Mouse (Mus musculus): ENCODE data around the gene Utrn.

DNA sequence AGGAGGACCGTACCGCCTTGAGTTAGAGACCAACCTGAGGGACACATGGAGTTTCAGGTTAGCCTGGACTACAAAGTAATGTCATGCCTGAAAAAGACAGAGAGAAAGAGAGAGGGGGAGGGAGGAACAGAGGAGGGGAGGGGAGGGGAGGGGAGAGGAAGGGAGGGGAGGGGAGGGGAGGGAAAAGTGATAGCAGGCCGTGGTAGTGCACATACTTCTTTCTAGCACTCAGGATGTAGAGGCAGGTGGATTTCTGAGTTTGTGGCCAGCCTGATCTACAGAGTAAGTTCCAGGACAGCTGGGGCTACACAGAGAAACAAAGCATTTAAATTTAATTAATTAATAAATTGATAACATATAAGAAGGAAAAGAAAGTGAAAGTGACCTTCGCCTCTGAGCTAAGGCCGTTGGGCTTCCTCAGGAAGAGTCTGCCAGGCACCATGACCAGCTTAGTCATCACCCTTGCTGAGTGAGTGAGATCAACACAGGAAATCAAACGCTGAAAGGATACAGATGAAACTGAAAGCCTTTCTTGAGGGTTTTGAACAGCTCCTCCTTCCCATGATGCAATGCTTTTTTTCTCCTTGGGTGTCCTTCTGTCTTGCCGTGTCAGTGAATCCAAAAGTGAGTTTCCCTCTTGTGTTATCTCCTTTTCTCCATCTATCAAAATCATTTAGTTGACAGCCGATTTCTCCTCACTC, 5.6 kb upstream of the Utrn start:
- TF ChIP-seq POLR2A (IDR thresholded peaks at IDR 0.05; ENCODE audit: insufficient read depth, low read length) (no peak), CTCF (IDR thresholded peaks at IDR 0.05; ENCODE audit: low read depth, low read length) (no peak)

Data from ES-Bruce4 (cell line).